Mouse (Mus musculus) gastrocnemius, postnatal 25 days (tissue): ENCODE data around the gene Naxd. TPM values are rescaled to one million over a fixed set of nuclear protein-coding genes. Genes with fewer than 3 reads are reported as not detected.
"Not testable (repeated sequence)": the region's sequence is repeated elsewhere in the genome, so short reads cannot be mapped to it uniquely, and the experiment has no call there.

ENCODE experiments used
- DNase-seq: peaks from one replicate; pipeline ENCODE4 v3.0.0; 2022
- long read RNA-seq, 2 experiments: library from polyadenylated mRNA; stranded (forward); transcript quantifications; one replicate each; pipeline ENCODE4 v2.0.0; 2021
- total RNA-seq, 2 experiments: library from RNA; stranded (reverse); gene quantifications; 1 replicate in 1 of 2; 2 replicates in 1 of 2; pipeline ENCODE4 v1.2.3; 2021

Gene Naxd
- 10 to 100 TPM; 26.3 to 28.9 TPM for total RNA-seq
- long read RNA-seq, experiment 1, transcript Naxd-201 (10 exons, 1,359 nt): minor isoform, 7 of 55 reads
- long read RNA-seq, experiment 1, transcript Naxd-202 (10 exons, 1,307 nt): major isoform, 39 of 55 reads
- long read RNA-seq, experiment 1, partial matches to known transcripts: 2 of 55 reads
- long read RNA-seq, experiment 1, other reads (novel, unspliced or antisense): 4 of 55 reads
- long read RNA-seq, experiment 2, transcript Naxd-202 (10 exons, 1,307 nt): major isoform, 35 of 56 reads
- long read RNA-seq, experiment 2, transcript Naxd-201 (10 exons, 1,359 nt): minor isoform, 12 of 56 reads
- long read RNA-seq, experiment 2, partial matches to known transcripts: 3 of 56 reads
- long read RNA-seq, experiment 2, other reads (novel, unspliced or antisense): 4 of 56 reads

DNA sequence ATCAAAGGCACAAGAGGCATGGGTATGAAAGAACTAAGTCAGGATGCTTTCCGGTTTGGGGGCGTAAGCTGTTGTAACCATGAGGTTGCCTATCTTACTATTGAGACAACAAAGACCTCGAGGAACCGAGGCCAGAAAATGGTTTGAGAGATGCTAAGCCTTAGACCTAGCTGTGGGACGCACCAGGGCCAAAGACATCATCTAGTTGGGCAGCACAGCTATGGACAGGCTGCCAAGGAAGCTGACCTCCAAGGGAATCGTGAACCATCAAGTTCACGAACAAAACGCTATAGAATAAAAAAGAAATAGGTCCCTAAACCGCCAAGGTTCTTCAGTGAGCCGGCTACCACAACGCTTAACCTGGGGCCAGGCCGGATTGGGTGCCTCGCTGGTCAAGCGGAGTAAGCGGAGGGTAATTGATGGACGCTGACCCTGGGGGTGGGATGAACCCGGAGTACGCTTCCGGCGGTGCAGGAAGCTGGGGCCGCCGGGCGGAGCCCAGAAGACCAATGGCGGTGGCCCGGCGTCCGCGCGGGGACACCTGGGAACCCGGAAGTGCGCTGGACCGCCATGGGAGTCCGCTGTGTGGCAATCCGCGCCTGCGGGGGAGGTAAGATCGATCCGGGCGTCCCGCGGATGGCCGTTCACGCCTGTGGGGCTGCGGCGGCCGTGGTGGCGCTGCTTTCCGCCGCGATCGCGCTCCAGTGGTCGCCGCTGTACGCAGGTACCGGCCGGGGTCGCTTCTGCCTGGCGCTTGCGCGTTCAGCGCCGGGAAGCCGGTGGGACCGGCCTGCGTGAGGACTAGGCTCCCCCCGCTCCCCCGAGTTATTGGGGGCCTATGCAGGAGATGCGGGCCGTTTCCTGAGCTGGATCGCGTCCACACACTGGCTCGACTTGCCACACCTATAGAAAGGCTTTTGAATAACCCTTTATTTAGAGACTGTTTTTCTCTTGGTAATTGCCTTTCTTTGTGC lies at the start of gene Naxd:
Naxd (plus strand) TSS at position 490 of the 974 bp plus-strand sequence.
- peak; percentile 91 for DNase-seq

GRCm38 (mm10) chr8:11447910-11448570 lies 49.3 kb upstream of the Naxd start:
- no peak for DNase-seq

- no peak for DNase-seq
Observed at GRCm38 (mm10) chr8:11450184-11451113, 46.9 kb upstream of the Naxd start.

- DNase-seq: no peak
Observed at GRCm38 (mm10) chr8:11452152-11452551, 45.2 kb upstream of the Naxd start.

DNA sequence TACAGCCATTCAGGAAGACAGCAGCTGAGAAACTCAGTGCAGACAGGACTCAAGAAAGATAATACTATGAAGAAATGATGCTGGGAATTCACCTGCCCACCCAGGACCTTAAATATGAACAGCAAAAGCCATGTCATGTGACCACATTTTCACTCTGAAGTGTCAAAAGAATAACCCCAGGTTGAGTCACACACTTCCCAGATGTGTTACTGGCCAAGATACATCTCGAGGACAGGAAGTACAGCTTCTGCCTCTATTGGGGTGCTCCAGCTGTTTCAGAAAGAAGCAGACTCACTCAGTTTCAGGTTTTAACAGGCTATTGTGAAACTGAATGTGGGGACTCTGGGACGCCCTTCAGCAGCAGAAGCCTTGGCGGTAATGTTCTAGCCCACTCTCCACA lies 44.7 kb upstream of the Naxd start:
- no peak for DNase-seq

DNA sequence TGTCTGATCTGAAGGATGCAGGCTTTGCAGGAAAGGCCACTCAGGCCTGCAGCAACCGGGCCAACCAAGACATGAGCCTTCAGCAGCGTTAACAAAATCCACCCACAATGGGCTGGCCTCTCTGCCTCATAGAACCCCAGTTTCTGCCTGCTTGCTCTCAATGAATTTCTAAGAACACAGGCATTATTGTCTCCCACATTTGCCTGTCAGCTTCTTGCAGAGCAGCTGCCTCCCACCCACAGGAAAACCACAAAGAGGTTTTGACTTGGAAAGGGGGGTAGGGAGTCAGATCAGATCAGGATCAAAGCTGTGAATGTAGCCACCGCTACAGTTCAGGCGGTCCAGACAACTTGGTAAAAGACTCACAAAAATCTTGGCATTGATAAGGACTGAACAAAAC lies 44.3 kb upstream of the Naxd start:
- no peak for DNase-seq

DNA sequence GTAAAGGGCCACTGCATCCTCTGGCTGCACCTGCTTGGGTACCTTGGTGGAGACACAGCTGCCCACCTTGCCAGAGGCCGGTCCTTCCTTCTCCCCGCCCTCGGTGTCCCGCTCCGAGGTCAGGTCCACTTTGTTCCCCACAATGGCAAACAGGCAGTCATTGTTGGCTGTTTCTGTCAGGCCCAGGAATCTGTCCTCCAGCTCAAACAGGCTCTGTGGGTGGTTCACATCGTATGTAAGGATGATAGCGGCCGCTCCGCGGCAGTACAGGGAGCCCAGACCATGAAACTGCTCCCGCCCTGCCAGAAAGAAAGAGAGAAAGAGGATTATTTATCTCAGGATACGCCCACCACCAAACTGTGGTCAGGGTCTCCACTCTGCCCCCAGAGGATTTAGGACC lies 43.1 kb upstream of the Naxd start:
- DNase-seq: no peak

GRCm38 (mm10) chr8:11457278-11457677 lies 40.0 kb upstream of the Naxd start:
- no peak for DNase-seq

- DNase-seq: no peak
Observed at GRCm38 (mm10) chr8:11457981-11458836, 39.1 kb upstream of the Naxd start.

- DNase-seq: no peak
Observed at GRCm38 (mm10) chr8:11459016-11459415, 38.3 kb upstream of the Naxd start.

- DNase-seq: no peak
Observed at GRCm38 (mm10) chr8:11460934-11461333, 36.4 kb upstream of the Naxd start.

DNA sequence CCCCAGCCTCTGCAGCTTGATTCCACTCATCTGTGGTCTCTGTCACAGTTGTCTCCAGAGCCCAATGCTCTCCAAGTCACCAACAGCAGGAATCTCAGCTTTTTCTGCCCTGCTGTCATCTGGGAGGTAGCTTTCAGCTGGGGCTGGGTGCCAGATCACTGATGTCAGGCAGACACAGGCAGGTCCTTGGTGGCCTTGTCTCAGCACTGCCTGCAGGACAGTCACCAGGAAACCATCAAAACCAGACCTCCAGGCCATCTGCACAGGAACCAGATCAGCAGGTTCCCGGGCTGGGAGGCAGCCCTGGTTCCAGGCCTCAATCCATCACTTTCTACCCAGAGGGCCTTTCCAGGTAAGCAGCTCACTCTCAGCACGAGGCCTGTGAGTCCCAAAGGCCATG lies 35.5 kb upstream of the Naxd start:
- no peak for DNase-seq

DNA sequence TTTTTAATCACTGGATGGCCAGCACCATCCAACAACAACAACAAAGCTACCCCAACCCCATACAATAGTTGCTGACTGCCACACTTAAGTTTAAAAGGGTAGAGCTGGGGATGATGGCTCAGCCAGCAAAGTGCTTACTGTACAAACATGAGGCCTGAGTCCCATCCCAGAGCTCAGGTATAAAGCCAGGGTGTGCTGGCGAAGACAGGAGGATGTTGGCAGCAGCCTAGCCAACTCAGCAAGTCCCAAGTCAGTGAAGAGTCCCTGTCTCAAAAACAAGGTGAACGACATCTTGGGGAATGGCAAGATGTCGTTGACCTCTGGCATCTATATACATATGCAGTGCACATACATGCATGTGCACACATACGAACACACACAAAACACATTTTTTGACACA lies 34.7 kb upstream of the Naxd start:
- no peak for DNase-seq

GRCm38 (mm10) chr8:11463541-11463888 lies 33.8 kb upstream of the Naxd start:
- no peak for DNase-seq

DNA sequence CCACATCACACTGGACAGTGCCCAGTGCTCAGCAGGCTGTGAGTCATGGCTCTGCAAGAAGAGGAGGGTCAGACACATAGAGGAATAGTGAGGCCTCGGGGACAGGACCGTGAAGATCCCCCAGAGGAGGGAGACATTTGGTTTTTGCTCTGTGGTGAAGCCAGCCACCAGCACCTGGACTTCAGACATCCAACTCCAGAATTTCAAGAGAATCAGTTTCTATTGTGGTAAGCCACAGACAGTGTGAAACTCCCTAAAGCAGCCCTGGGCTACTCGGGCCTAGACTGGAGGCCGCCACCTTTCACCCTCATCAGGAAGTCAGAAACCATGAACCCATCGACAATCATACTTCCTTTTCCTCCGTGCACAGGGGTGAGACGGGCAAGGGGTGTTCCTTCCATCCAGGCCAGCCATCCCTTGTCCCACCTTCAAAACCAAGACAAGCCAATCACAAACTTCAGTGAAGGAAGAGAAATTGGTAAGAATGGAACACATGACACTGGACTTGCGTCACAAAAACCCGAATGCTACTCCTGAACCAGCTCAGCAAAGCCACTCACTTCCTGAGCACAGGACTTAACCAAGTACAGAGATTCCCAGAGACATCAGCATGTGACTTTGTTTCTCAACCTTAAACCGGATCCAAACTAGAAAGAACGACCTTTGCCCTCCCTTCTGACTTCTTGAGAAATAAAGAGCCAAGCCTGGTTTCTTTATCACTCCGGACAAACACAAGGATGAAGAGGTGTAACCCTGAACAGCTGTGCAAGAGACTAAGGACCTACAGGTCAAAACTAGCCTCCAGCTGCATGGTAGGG lies 33.2 kb upstream of the Naxd start:
- DNase-seq: no peak

- DNase-seq: no peak
Observed at GRCm38 (mm10) chr8:11464707-11464964, 32.7 kb upstream of the Naxd start.

GRCm38 (mm10) chr8:11465619-11466018 lies 31.7 kb upstream of the Naxd start:
- no peak for DNase-seq

GRCm38 (mm10) chr8:11466528-11466927 lies 30.8 kb upstream of the Naxd start:
- not testable (repeated sequence) for DNase-seq

DNA sequence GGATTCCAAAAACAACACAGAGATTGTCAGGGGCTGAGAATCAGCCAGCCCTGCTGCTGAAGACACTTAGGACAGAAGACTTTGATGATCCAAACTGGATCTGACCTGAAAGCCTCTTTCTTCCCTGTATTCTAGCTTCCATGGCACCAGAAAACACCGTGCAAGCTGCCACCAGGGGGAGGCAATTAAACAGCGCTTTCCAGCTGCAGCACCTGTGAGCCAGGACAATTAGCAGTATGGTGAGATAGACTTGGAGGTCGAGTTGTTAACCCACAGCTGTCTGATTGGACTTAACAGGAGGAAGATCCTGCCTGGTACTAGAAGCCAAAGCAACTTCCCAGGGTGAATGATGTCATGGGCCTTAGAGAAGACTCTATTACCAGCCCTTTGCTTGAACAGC lies 28.2 kb upstream of the Naxd start:
- DNase-seq: no peak

- no peak for DNase-seq
Observed at GRCm38 (mm10) chr8:11470694-11471093, 26.6 kb upstream of the Naxd start.
